Mouse (Mus musculus): Measurements from ENCODE around the gene Cyp3a13. TPM values are rescaled to one million over a fixed set of nuclear protein-coding genes. Genes with fewer than 3 reads are reported as not detected.
"Not testable (repeated sequence)": the region's sequence is repeated elsewhere in the genome, so short reads cannot be mapped to it uniquely, and the experiment has no call there.

Gene Cyp3a13
- total RNA-seq, 2 experiments from 2014 or later = 0.07 TPM; not detected in 1

GRCm38 (mm10) chr5:137875054-137875453, 46.4 kb downstream of the Cyp3a13 start:
- intact Hi-C loops (cut with DNase I) = no loop called here
- no peak for DNase-seq

DNA sequence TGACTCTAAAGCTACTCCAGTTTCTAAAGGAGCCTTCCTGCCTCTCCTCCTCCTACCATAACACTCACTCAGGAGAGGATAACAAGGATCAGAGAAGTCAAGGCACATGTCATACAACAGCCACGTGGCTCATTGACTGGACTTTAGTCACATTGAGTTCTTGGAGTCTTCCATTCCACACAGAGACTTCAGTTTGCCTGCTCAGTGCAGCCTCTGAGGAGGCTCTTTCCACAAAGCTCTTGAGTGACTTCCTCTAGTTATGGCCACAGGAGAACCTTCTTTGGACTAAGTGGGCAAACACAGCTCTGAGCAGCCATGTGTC, 49.1 kb downstream of the Cyp3a13 start:
- DNase-seq; intact Hi-C loops (cut with DNase I): not testable (repeated sequence)

- intact Hi-C loops (cut with DNase I); DNase-seq: not testable (repeated sequence)
These were observed 49.6 kb downstream of the Cyp3a13 start, which contains the start of gene Pilrb2 for GRCm38 (mm10) chr5:137871644-137872380. TSS of gene Pilrb2 (minus strand) at chr5:137871815.

- DNase-seq; intact Hi-C loops (cut with DNase I): not testable (repeated sequence)
These were observed 52.8 kb downstream of the Cyp3a13 start for GRCm38 (mm10) chr5:137868600-137868999.

DNA sequence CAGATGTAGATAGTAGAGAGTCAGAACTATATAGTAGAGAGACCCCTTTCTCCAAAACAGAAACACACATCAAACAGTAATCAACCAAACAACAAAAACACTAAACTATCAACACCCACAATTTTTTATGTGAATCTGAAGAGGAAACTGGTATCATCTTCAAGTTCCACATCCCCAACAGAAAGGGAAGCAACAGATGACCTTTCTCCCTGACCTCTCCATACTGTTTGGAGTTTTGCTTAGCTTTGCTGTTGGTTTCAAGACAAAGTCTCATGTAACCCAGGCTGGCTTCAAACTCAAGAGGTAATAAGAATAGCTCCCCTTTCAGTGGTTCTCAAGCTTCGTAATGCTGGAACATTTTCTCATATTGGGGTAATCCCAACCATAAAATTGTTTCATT, 57.4 kb downstream of the Cyp3a13 start:
- intact Hi-C loops (cut with DNase I); DNase-seq: not testable (repeated sequence)

GRCm38 (mm10) chr5:137857960-137858710, 63.3 kb downstream of the Cyp3a13 start, which contains the start of gene Pilrb1:
TSS of gene Pilrb1 (minus strand) at chr5:137858106.
- intact Hi-C loops (cut with DNase I); DNase-seq: not testable (repeated sequence)

DNA sequence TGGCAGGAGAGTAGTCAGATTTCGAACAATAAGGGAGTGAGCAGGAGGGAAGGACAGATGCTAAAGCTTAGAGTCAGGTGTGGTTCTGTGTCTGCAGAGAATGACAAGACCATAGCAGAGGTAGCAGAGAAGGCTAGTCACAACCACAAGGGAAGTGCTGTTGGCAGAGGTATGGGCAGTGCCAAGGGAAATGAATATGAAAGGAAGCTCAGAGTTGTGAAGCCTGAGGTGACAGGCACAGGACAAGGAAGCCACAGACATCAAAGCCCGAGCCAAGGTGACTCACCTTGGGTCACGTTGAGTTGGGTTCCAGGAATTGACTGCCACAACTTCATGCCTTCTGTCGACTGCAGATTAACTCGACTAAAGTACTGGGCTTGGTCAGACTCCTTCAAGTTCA, 64.5 kb downstream of the Cyp3a13 start:
- intact Hi-C loops (cut with DNase I); DNase-seq: not testable (repeated sequence)

- intact Hi-C loops (cut with DNase I); DNase-seq: not testable (repeated sequence)
These were observed 66.5 kb downstream of the Cyp3a13 start for GRCm38 (mm10) chr5:137854907-137855306.

DNA sequence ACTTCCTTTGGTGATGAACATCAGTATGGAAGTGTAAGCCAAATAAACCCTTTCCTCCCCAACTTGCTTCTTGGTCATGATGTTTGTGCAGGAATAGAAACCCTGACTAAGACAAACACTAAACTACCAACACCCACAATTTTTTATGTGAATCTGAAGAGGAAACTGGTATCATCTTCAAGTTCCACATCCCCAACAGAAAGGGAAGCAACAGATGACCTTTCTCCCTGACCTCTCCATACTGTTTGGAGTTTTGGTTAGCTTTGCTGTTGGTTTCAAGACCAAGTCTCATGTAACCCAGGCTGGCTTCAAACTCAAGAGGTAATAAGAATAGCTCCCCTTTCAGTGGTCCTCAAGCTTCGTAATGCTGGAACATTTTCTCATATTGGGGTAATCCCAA, 71.1 kb downstream of the Cyp3a13 start:
- intact Hi-C loops (cut with DNase I) = not testable (repeated sequence)

More for the DNA sequence above, 71.1 kb downstream of the Cyp3a13 start:
- not testable (repeated sequence) for DNase-seq

Other genes with a start within 250 kb of the Cyp3a13 start
- 1 to 10 TPM; 3.8 to 4.6 TPM for gene Agfg2, start 236.9 kb downstream of the Cyp3a13 start, total RNA-seq (2021)
- gene Nyap1, start 180.0 kb downstream of the Cyp3a13 start, total RNA-seq (2021) = under 1 TPM; 0.20 to 0.28 TPM
- 10 to 100 TPM; 52.2 to 55.6 TPM for gene Tsc22d4, start 175.9 kb downstream of the Cyp3a13 start, total RNA-seq (2021)
- 1 to 10 TPM; 5.6 to 7.9 TPM for gene Ppp1r35, start 142.8 kb downstream of the Cyp3a13 start, total RNA-seq (2021)
- gene Mepce, start 134.0 kb downstream of the Cyp3a13 start, total RNA-seq (2021) = 10 to 100 TPM; 20.8 to 25.2 TPM
- under 1 TPM in 1 of 2 experiments, not detected in 1; 0.17 TPM for gene Zcwpw1, start 133.8 kb downstream of the Cyp3a13 start, total RNA-seq (2021)
- under 1 TPM; 0.10 to 0.59 TPM for gene Pilra, start 85.3 kb downstream of the Cyp3a13 start, total RNA-seq (2021)
- not detected for gene Pilrb1, start 63.5 kb downstream of the Cyp3a13 start, total RNA-seq (2021)
- gene Pilrb2, start 49.8 kb downstream of the Cyp3a13 start, total RNA-seq (2021) = under 1 TPM in 1 of 2 experiments, not detected in 1; 0.23 TPM
- under 1 TPM; 0.59 to 0.99 TPM for gene Gjc3, start 41.5 kb upstream of the Cyp3a13 start, total RNA-seq (2021)
- gene Azgp1, start 59.9 kb upstream of the Cyp3a13 start, total RNA-seq (2021) = under 1 TPM in 1 of 2 experiments, not detected in 1; 0.46 TPM
- not detected for gene Smok3a, start 99.6 kb upstream of the Cyp3a13 start, total RNA-seq (2021)
- not detected for gene Smok3b, start 99.8 kb upstream of the Cyp3a13 start, total RNA-seq (2021)
- not detected for gene Smok3c, start 131.6 kb upstream of the Cyp3a13 start, total RNA-seq (2021)
- gene Zkscan1, start 163.5 kb upstream of the Cyp3a13 start, total RNA-seq (2021) = 10 to 100 TPM in 1 of 2 experiments, 1 to 10 TPM in 1; 7.0 to 10.2 TPM
- 10 to 100 TPM; 10.1 to 12.8 TPM for gene Zscan21, start 195.3 kb upstream of the Cyp3a13 start, total RNA-seq (2021)
- gene Zfp113, start 234.1 kb upstream of the Cyp3a13 start, total RNA-seq (2021) = 1 to 10 TPM; 2.5 to 5.4 TPM
- 10 to 100 TPM; 92.5 to 95.9 TPM for gene Cops6, start 239.5 kb upstream of the Cyp3a13 start, total RNA-seq (2021)